Mouse (Mus musculus): Measurements from ENCODE around the gene Pappa.

Pappa gene

GRCm38 (mm10) chr4:65166288-65166835, 42.4 kb downstream of the Pappa start:
- DNase-seq (ENCODE audit: low read depth) = no peak

- no peak for DNase-seq (ENCODE audit: low read depth)
Observed at GRCm38 (mm10) chr4:65174505-65174904, 50.5 kb downstream of the Pappa start.

- no peak for DNase-seq (ENCODE audit: low read depth)
Observed at GRCm38 (mm10) chr4:65178146-65178545, 54.2 kb downstream of the Pappa start.

- no peak for DNase-seq (ENCODE audit: low read depth)
Observed at GRCm38 (mm10) chr4:65187236-65187635, 63.3 kb downstream of the Pappa start.

GRCm38 (mm10) chr4:65187716-65188115, 63.7 kb downstream of the Pappa start:
- no peak for DNase-seq (ENCODE audit: low read depth)

GRCm38 (mm10) chr4:65188921-65189485, 65.0 kb downstream of the Pappa start:
- no peak for DNase-seq (ENCODE audit: low read depth)

GRCm38 (mm10) chr4:65192810-65193209, 68.8 kb downstream of the Pappa start:
- DNase-seq (ENCODE audit: low read depth) = no peak

- DNase-seq (ENCODE audit: low read depth) = peak; percentile 33
Observed at GRCm38 (mm10) chr4:65195971-65196370, 72.0 kb downstream of the Pappa start.

GRCm38 (mm10) chr4:65203666-65204065, 79.7 kb downstream of the Pappa start:
- no peak for DNase-seq (ENCODE audit: low read depth)

GRCm38 (mm10) chr4:65205446-65205845, 81.5 kb downstream of the Pappa start:
- DNase-seq (ENCODE audit: low read depth) = peak; percentile 34

GRCm38 (mm10) chr4:65209369-65210015, 85.5 kb downstream of the Pappa start:
- DNase-seq (ENCODE audit: low read depth) = no peak

- no peak for DNase-seq (ENCODE audit: low read depth)
Observed at GRCm38 (mm10) chr4:65216682-65217081, 92.7 kb downstream of the Pappa start.

GRCm38 (mm10) chr4:65217651-65218364, 93.8 kb downstream of the Pappa start:
- DNase-seq (ENCODE audit: low read depth) = no peak

- DNase-seq (ENCODE audit: low read depth) = no peak
Observed at GRCm38 (mm10) chr4:65223901-65224300, 99.9 kb downstream of the Pappa start.

- no peak for DNase-seq (ENCODE audit: low read depth)
Observed at GRCm38 (mm10) chr4:65238540-65238998, 114.6 kb downstream of the Pappa start.

GRCm38 (mm10) chr4:65242434-65242931, 118.5 kb downstream of the Pappa start:
- no peak for DNase-seq (ENCODE audit: low read depth)

- DNase-seq (ENCODE audit: low read depth) = no peak
Observed at GRCm38 (mm10) chr4:65243245-65243644, 119.3 kb downstream of the Pappa start.

GRCm38 (mm10) chr4:65245015-65245414, 121.0 kb downstream of the Pappa start:
- DNase-seq (ENCODE audit: low read depth) = no peak

- no peak for DNase-seq (ENCODE audit: low read depth)
Observed at GRCm38 (mm10) chr4:65245440-65245839, 121.5 kb downstream of the Pappa start.

- no peak for DNase-seq (ENCODE audit: low read depth)
Observed at GRCm38 (mm10) chr4:65252193-65252592, 128.2 kb downstream of the Pappa start.

- DNase-seq (ENCODE audit: low read depth) = peak; percentile 70
Observed at GRCm38 (mm10) chr4:65254073-65254472, 130.1 kb downstream of the Pappa start.

- no peak for DNase-seq (ENCODE audit: low read depth)
Observed at GRCm38 (mm10) chr4:65267066-65267465, 143.1 kb downstream of the Pappa start.

- no peak for DNase-seq (ENCODE audit: low read depth)
Observed at GRCm38 (mm10) chr4:65269996-65270395, 146.0 kb downstream of the Pappa start.
